Mouse (Mus musculus) megakaryocyte, embryonic 14.5 days (primary cell): ENCODE measurements around the gene Ccdc14.

Source experiments
- FLI1 ChIP-seq: IDR thresholded peaks from 2 replicates; pipeline ENCODE4 v1.6.1; 2012; ENCODE audit warnings: low read length, inconsistent platforms, mixed read lengths
- GATA1 ChIP-seq: IDR thresholded peaks from 3 replicates; pipeline ENCODE4 v1.6.1; 2012; ENCODE audit warnings: mixed read lengths, low read length, inconsistent platforms, borderline replicate concordance

- TF ChIP-seq GATA1 (no peak), FLI1 (no peak)
These were observed 16.1 kb downstream of the Ccdc14 start for GRCm38 (mm10) chr16:34706487-34706946.
